ENCODE assay signal across 11 mouse cellular contexts in the genomic region with DNA sequence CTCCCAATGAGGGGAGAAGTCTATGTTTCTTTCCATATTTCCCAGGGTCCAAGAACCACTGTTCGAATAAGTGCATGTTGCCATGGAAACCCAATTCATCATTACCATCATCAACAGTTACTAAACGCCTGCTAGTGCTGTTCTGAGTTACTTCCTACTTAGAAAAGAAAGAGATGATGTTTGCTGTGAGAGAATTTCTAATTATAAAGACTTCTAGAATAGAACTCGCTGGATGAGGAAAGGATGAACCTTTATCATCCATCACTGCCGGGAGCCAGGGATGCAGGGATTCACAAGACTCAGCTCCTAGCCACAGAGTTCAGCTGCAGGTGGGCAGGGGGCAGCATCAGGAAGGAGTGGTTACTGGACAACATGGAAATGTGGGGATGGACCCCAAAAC. TPM values are rescaled to one million over a fixed set of nuclear protein-coding genes. Genes with fewer than 3 reads are reported as not detected.
"Had no signal": no experiment of that assay in that cellular context is flagged by ENCODE, and none has a peak within 500 bp of the region (broad histone marks: within the 10 kb centered on the region; RNA-seq: fewer than 3 reads in every experiment).

No protein-coding gene starts in this region.

- ATAC-seq: intestine, postnatal 0 days; liver, postnatal 0 days had no signal

- DNase-seq: kidney, adult 8-10 months; kidney, postnatal 25 days; liver; liver, embryonic 13.5 days; liver, postnatal 0 days; lung, postnatal 14 days; thymus, adult 2 months; thymus, postnatal 25 days had no signal

RNA-seq across cellular contexts. Expression of a gene that starts 36.7 kb away (rescaled TPM):
- total RNA-seq: left cerebral cortex, postnatal 10 days had no signal

RNA-seq across cellular contexts. Expression of a gene that starts 51.4 kb away (rescaled TPM):
- total RNA-seq: left cerebral cortex, postnatal 10 days; midbrain, postnatal 0 days had no signal
